Mouse (Mus musculus): ENCODE results near the gene Saxo2. TPM values are rescaled to one million over a fixed set of nuclear protein-coding genes. Genes with fewer than 3 reads are reported as not detected.

Gene Saxo2
- polyA plus RNA-seq, 1 experiment from 2014 or later, result 6.1 TPM

Other genes starting within 250 kb of the Saxo2 start
- gene Efl1, start 86 bp upstream of the Saxo2 start, polyA plus RNA-seq (2014; fragmentation: Nextera tagmentation; extraction: Ambion mirVana), result 31.0 and 32.3 TPM in 2 replicates
- gene Mex3b, start 218.8 kb upstream of the Saxo2 start, polyA plus RNA-seq (2014; fragmentation: Nextera tagmentation; extraction: Ambion mirVana), result 11.8 and 14.1 TPM in 2 replicates

Measured in intestine, embryonic 14.5 days (tissue).